Mouse (Mus musculus) MEL (cell line): Measurements from ENCODE around the gene Plxdc2.

Experiments used
- CHD2 ChIP-seq: IDR thresholded peaks from 2 replicates; pipeline ENCODE4 v1.6.1; 2011; ENCODE audit warnings: low read length, improper control_type of control experiment
- CTCF ChIP-seq, 3 experiments: IDR thresholded peaks in 2 of 3; conservative IDR thresholded peaks in 1 of 3; 2 replicates each; pipeline ENCODE4 v1.5.1; 2011 to 2012; ENCODE audit warnings: low read length in 3 of 3, low read depth in 2 of 3, mild to moderate bottlenecking in 2 of 3, improper control_type of control experiment in 1 of 3, inconsistent platforms in 1 of 3, mixed read lengths in 1 of 3, moderate library complexity in 1 of 3; ENCODE audit not compliant: control insufficient read depth in 1 of 3, insufficient read depth in 1 of 3, poor library complexity in 1 of 3, severe bottlenecking in 1 of 3
- ELF1 ChIP-seq: IDR thresholded peaks from 2 replicates; pipeline ENCODE4 v1.6.1; 2014; ENCODE audit warnings: low read depth, mild to moderate bottlenecking, inconsistent platforms, low read length, improper control_type of control experiment, moderate library complexity
- EP300 ChIP-seq, 2 experiments: IDR thresholded peaks; 2 replicates each; pipeline ENCODE4 v1.6.1; 2011; ENCODE audit warnings: improper control_type of control experiment in 2 of 2, low read length in 2 of 2, low read depth in 1 of 2, mild to moderate bottlenecking in 1 of 2
- NRF1 ChIP-seq: IDR thresholded peaks from 2 replicates; pipeline ENCODE4 v1.6.1; 2014; ENCODE audit warnings: low read depth, mild to moderate bottlenecking, inconsistent platforms, low read length, improper control_type of control experiment, moderate library complexity; ENCODE audit not compliant: poor library complexity, insufficient read depth, severe bottlenecking
- POLR2A ChIP-seq, 2 experiments: IDR thresholded peaks; 2 replicates each; pipeline ENCODE4 v1.6.1; 2011 to 2012; ENCODE audit warnings: low read length in 2 of 2, mild to moderate bottlenecking in 2 of 2, control low read depth in 1 of 2, improper control_type of control experiment in 1 of 2, low read depth in 1 of 2, moderate library complexity in 1 of 2; ENCODE audit not compliant: control insufficient read depth in 1 of 2, insufficient read depth in 1 of 2, poor library complexity in 1 of 2
- SMC3 ChIP-seq: IDR thresholded peaks from 2 replicates; pipeline ENCODE4 v1.6.1; 2011; ENCODE audit warnings: low read depth, low read length, improper control_type of control experiment
- TBP ChIP-seq: IDR thresholded peaks from 2 replicates; pipeline ENCODE4 v1.8.0; 2011; ENCODE audit warnings: low read depth, low read length, improper control_type of control experiment
- ZKSCAN1 ChIP-seq: IDR thresholded peaks from 2 replicates; pipeline ENCODE4 v1.6.1; 2012; ENCODE audit warnings: low read depth, mild to moderate bottlenecking, inconsistent platforms, low read length, improper control_type of control experiment, moderate library complexity

- TF ChIP-seq POLR2A (IDR thresholded peaks at IDR 0.05; ENCODE audit: control insufficient read depth in 1 of 2, insufficient read depth in 1 of 2, low read depth in 1 of 2, low read length in 2 of 2, poor library complexity in 1 of 2) (no peak), ELF1 (no peak), TBP (no peak), EP300 (IDR thresholded peaks at IDR 0.05; ENCODE audit: low read depth in 1 of 2, low read length in 2 of 2) (no peak), NRF1 (no peak), CHD2 (no peak), ZKSCAN1 (no peak), SMC3 (no peak), CTCF (IDR thresholded peaks at IDR 0.05 in 2 of 3, conservative IDR thresholded peaks at IDR 0.05 in 1 of 3; ENCODE audit: control insufficient read depth in 1 of 3, insufficient read depth in 1 of 3, low read depth in 2 of 3, low read length in 3 of 3, poor library complexity in 1 of 3, severe bottlenecking in 1 of 3) (no peak)
Observed at GRCm38 (mm10) chr2:16397501-16397900, 41.4 kb downstream of the Plxdc2 start.
